Mouse (Mus musculus): ENCODE measurements around the gene Suco. TPM values are rescaled to one million over a fixed set of nuclear protein-coding genes. Genes with fewer than 3 reads are reported as not detected.

Gene Suco
- polyA plus RNA-seq, 1 experiment from 2014 or later = 26.4 TPM

- H3K9me3 ChIP-seq (ENCODE audit: control insufficient read depth, low read depth, low read length) = no peaks in the 10 kb centered on the region
- WGBS = 42% methylated on average over 6 of the region's 6 CpGs
- no peak overlapping the region for H3K4me2 ChIP-seq (replicated peaks; ENCODE audit: low read depth, low read length)
- H3K4me1 ChIP-seq (ENCODE audit: control insufficient read depth, insufficient read depth, low read length) = no peaks in the 10 kb centered on the region
- H3K36me3 ChIP-seq (ENCODE audit: control insufficient read depth, insufficient read depth, low read length) = no peaks in the 10 kb centered on the region
- no peak overlapping the region for H3K4me3 ChIP-seq (ENCODE audit: low read depth, low read length)
- no peak overlapping the region for H3K9ac ChIP-seq (replicated peaks; ENCODE audit: low read depth, low read length)
- no peak overlapping the region for H3K27ac ChIP-seq (ENCODE audit: low read length)
- no peak for ATAC-seq (ENCODE audit: insufficient number of reproducible peaks, insufficient read depth, low FRiP score, low read depth)
- no peaks in the 10 kb centered on the region for H3K27me3 ChIP-seq (ENCODE audit: control insufficient read depth, insufficient read depth, low read length)
These were observed 67.5 kb downstream of the Suco start for GRCm38 (mm10) chr1:161808980-161809379.

GRCm38 (mm10) chr1:161804541-161804971 lies 71.9 kb downstream of the Suco start:
- H3K4me1 ChIP-seq (ENCODE audit: control insufficient read depth, insufficient read depth, low read length) = no peaks in the 10 kb centered on the region
- no peak for ATAC-seq (ENCODE audit: insufficient number of reproducible peaks, insufficient read depth, low FRiP score, low read depth)
- 82% methylated on average over 8 of the region's 8 CpGs for WGBS

GRCm38 (mm10) chr1:161801321-161801720 lies 75.2 kb downstream of the Suco start:
- no peaks in the 10 kb centered on the region for H3K36me3 ChIP-seq (ENCODE audit: control insufficient read depth, insufficient read depth, low read length)
- 92% methylated on average over 2 of the region's 2 CpGs for WGBS
- no peak for ATAC-seq (ENCODE audit: insufficient number of reproducible peaks, insufficient read depth, low FRiP score, low read depth)

More at GRCm38 (mm10) chr1:161804541-161804971, 71.9 kb downstream of the Suco start:
- H3K27ac ChIP-seq (ENCODE audit: low read length) = no peak overlapping the region
- no peak overlapping the region for H3K4me3 ChIP-seq (ENCODE audit: low read depth, low read length)
- H3K4me2 ChIP-seq (replicated peaks; ENCODE audit: low read depth, low read length) = no peak overlapping the region
- no peaks in the 10 kb centered on the region for H3K36me3 ChIP-seq (ENCODE audit: control insufficient read depth, insufficient read depth, low read length)
- no peaks in the 10 kb centered on the region for H3K9me3 ChIP-seq (ENCODE audit: control insufficient read depth, low read depth, low read length)
- no peaks in the 10 kb centered on the region for H3K27me3 ChIP-seq (ENCODE audit: control insufficient read depth, insufficient read depth, low read length)
- H3K9ac ChIP-seq (replicated peaks; ENCODE audit: low read depth, low read length) = no peak overlapping the region

GRCm38 (mm10) chr1:161800256-161800655 lies 76.2 kb downstream of the Suco start:
- Histone ChIP-seq H3K4me1 (ENCODE audit: control insufficient read depth, insufficient read depth, low read length) (no peaks in the 10 kb centered on the region), H3K27ac (ENCODE audit: low read length) (no peak overlapping the region), H3K9ac (replicated peaks; ENCODE audit: low read depth, low read length) (no peak overlapping the region), H3K4me3 (ENCODE audit: low read depth, low read length) (no peak overlapping the region), H3K9me3 (ENCODE audit: control insufficient read depth, low read depth, low read length) (no peaks in the 10 kb centered on the region), H3K4me2 (replicated peaks; ENCODE audit: low read depth, low read length) (no peak overlapping the region), H3K36me3 (ENCODE audit: control insufficient read depth, insufficient read depth, low read length) (no peaks in the 10 kb centered on the region), H3K27me3 (ENCODE audit: control insufficient read depth, insufficient read depth, low read length) (no peaks in the 10 kb centered on the region)
- ATAC-seq (ENCODE audit: insufficient number of reproducible peaks, insufficient read depth, low FRiP score, low read depth) = no peak

More at GRCm38 (mm10) chr1:161801321-161801720, 75.2 kb downstream of the Suco start:
- no peak overlapping the region for H3K4me2 ChIP-seq (replicated peaks; ENCODE audit: low read depth, low read length)
- no peaks in the 10 kb centered on the region for H3K27me3 ChIP-seq (ENCODE audit: control insufficient read depth, insufficient read depth, low read length)
- no peaks in the 10 kb centered on the region for H3K4me1 ChIP-seq (ENCODE audit: control insufficient read depth, insufficient read depth, low read length)
- H3K9me3 ChIP-seq (ENCODE audit: control insufficient read depth, low read depth, low read length) = no peaks in the 10 kb centered on the region
- no peak overlapping the region for H3K9ac ChIP-seq (replicated peaks; ENCODE audit: low read depth, low read length)
- no peak overlapping the region for H3K27ac ChIP-seq (ENCODE audit: low read length)
- no peak overlapping the region for H3K4me3 ChIP-seq (ENCODE audit: low read depth, low read length)

- no peak overlapping the region for H3K9ac ChIP-seq (replicated peaks; ENCODE audit: low read depth, low read length)
- no peak overlapping the region for H3K4me2 ChIP-seq (replicated peaks; ENCODE audit: low read depth, low read length)
- no peaks in the 10 kb centered on the region for H3K4me1 ChIP-seq (ENCODE audit: control insufficient read depth, insufficient read depth, low read length)
- no peak overlapping the region for H3K4me3 ChIP-seq (ENCODE audit: low read depth, low read length)
- no peaks in the 10 kb centered on the region for H3K27me3 ChIP-seq (ENCODE audit: control insufficient read depth, insufficient read depth, low read length)
- ATAC-seq (ENCODE audit: insufficient number of reproducible peaks, insufficient read depth, low FRiP score, low read depth) = no peak
- no peaks in the 10 kb centered on the region for H3K9me3 ChIP-seq (ENCODE audit: control insufficient read depth, low read depth, low read length)
- no peak overlapping the region for H3K27ac ChIP-seq (ENCODE audit: low read length)
- no peaks in the 10 kb centered on the region for H3K36me3 ChIP-seq (ENCODE audit: control insufficient read depth, insufficient read depth, low read length)
These were observed 76.7 kb downstream of the Suco start for GRCm38 (mm10) chr1:161799791-161800190.

GRCm38 (mm10) chr1:161798866-161799265 lies 77.6 kb downstream of the Suco start:
- H3K4me1 ChIP-seq (ENCODE audit: control insufficient read depth, insufficient read depth, low read length) = no peaks in the 10 kb centered on the region
- WGBS = 90% methylated on average over 3 of the region's 3 CpGs
- H3K4me2 ChIP-seq (replicated peaks; ENCODE audit: low read depth, low read length) = no peak overlapping the region
- H3K4me3 ChIP-seq (ENCODE audit: low read depth, low read length) = no peak overlapping the region
- no peak overlapping the region for H3K27ac ChIP-seq (ENCODE audit: low read length)
- no peaks in the 10 kb centered on the region for H3K27me3 ChIP-seq (ENCODE audit: control insufficient read depth, insufficient read depth, low read length)
- no peaks in the 10 kb centered on the region for H3K36me3 ChIP-seq (ENCODE audit: control insufficient read depth, insufficient read depth, low read length)
- ATAC-seq (ENCODE audit: insufficient number of reproducible peaks, insufficient read depth, low FRiP score, low read depth) = no peak
- H3K9ac ChIP-seq (replicated peaks; ENCODE audit: low read depth, low read length) = no peak overlapping the region
- H3K9me3 ChIP-seq (ENCODE audit: control insufficient read depth, low read depth, low read length) = no peaks in the 10 kb centered on the region

- 75% methylated on average over 10 of the region's 10 CpGs for WGBS
- Histone ChIP-seq H3K36me3 (ENCODE audit: control insufficient read depth, insufficient read depth, low read length) (no peaks in the 10 kb centered on the region), H3K27ac (ENCODE audit: low read length) (no peak overlapping the region), H3K4me2 (replicated peaks; ENCODE audit: low read depth, low read length) (no peak overlapping the region), H3K9me3 (ENCODE audit: control insufficient read depth, low read depth, low read length) (no peaks in the 10 kb centered on the region), H3K9ac (replicated peaks; ENCODE audit: low read depth, low read length) (no peak overlapping the region), H3K27me3 (ENCODE audit: control insufficient read depth, insufficient read depth, low read length) (no peaks in the 10 kb centered on the region), H3K4me3 (ENCODE audit: low read depth, low read length) (no peak overlapping the region), H3K4me1 (ENCODE audit: control insufficient read depth, insufficient read depth, low read length) (no peaks in the 10 kb centered on the region)
- no peak for ATAC-seq (ENCODE audit: insufficient number of reproducible peaks, insufficient read depth, low FRiP score, low read depth)
These were observed 81.9 kb downstream of the Suco start for GRCm38 (mm10) chr1:161794447-161795211.

GRCm38 (mm10) chr1:161793321-161793720 lies 83.2 kb downstream of the Suco start:
- Histone ChIP-seq H3K27ac (ENCODE audit: low read length) (no peak overlapping the region), H3K4me3 (ENCODE audit: low read depth, low read length) (no peak overlapping the region), H3K9me3 (ENCODE audit: control insufficient read depth, low read depth, low read length) (no peaks in the 10 kb centered on the region), H3K27me3 (ENCODE audit: control insufficient read depth, insufficient read depth, low read length) (no peaks in the 10 kb centered on the region), H3K4me2 (replicated peaks; ENCODE audit: low read depth, low read length) (no peak overlapping the region), H3K36me3 (ENCODE audit: control insufficient read depth, insufficient read depth, low read length) (no peaks in the 10 kb centered on the region), H3K9ac (replicated peaks; ENCODE audit: low read depth, low read length) (no peak overlapping the region), H3K4me1 (ENCODE audit: control insufficient read depth, insufficient read depth, low read length) (no peaks in the 10 kb centered on the region)
- WGBS = 57% methylated on average over 3 of the region's 3 CpGs
- no peak for ATAC-seq (ENCODE audit: insufficient number of reproducible peaks, insufficient read depth, low FRiP score, low read depth)

GRCm38 (mm10) chr1:161792687-161792969 lies 83.9 kb downstream of the Suco start:
- Histone ChIP-seq H3K36me3 (ENCODE audit: control insufficient read depth, insufficient read depth, low read length) (no peaks in the 10 kb centered on the region), H3K4me2 (replicated peaks; ENCODE audit: low read depth, low read length) (no peak overlapping the region), H3K9ac (replicated peaks; ENCODE audit: low read depth, low read length) (no peak overlapping the region), H3K4me1 (ENCODE audit: control insufficient read depth, insufficient read depth, low read length) (no peaks in the 10 kb centered on the region), H3K27me3 (ENCODE audit: control insufficient read depth, insufficient read depth, low read length) (no peaks in the 10 kb centered on the region), H3K27ac (ENCODE audit: low read length) (no peak overlapping the region), H3K9me3 (ENCODE audit: control insufficient read depth, low read depth, low read length) (no peaks in the 10 kb centered on the region), H3K4me3 (ENCODE audit: low read depth, low read length) (no peak overlapping the region)
- WGBS = 83% methylated on average over 4 of the region's 4 CpGs
- no peak for ATAC-seq (ENCODE audit: insufficient number of reproducible peaks, insufficient read depth, low FRiP score, low read depth)

Data from stomach, embryonic 14.5 days (tissue).